Mouse (Mus musculus) stomach, embryonic 15.5 days (tissue): Measurements from ENCODE around the gene Grm6. TPM values are rescaled to one million over a fixed set of nuclear protein-coding genes. Genes with fewer than 3 reads are reported as not detected.

Experiments used
- ATAC-seq: fragments of 200-750 bp; cut with Nextera tagmentation; 2 replicates; pipeline ENCODE4 v1.8.0; 2017; ENCODE audit warnings: low read depth, moderate number of reproducible peaks, moderate TSS enrichment; ENCODE audit not compliant: insufficient read depth, low FRiP score
- H3K27ac ChIP-seq: fragments of 300-500 bp; sonication (generic); 2 replicates; pipeline ENCODE4 v1.5.1; 2015; ENCODE audit warnings: mild to moderate bottlenecking, inconsistent platforms
- H3K27me3 ChIP-seq: fragments of 300-500 bp; sonication (generic); replicated peaks from 2 replicates; pipeline ENCODE4 v1.6.1; 2015; ENCODE audit warnings: inconsistent platforms
- H3K36me3 ChIP-seq: fragments of 300-500 bp; sonication (generic); 2 replicates; pipeline ENCODE4 v1.6.1; 2015; ENCODE audit warnings: inconsistent platforms
- H3K4me1 ChIP-seq: fragments of 300-500 bp; sonication (generic); 2 replicates; pipeline ENCODE4 v1.6.1; 2015; ENCODE audit warnings: inconsistent platforms
- H3K4me2 ChIP-seq: fragments of 300-500 bp; sonication (generic); 2 replicates; pipeline ENCODE4 v1.6.1; 2015; ENCODE audit warnings: mild to moderate bottlenecking, inconsistent platforms
- H3K4me3 ChIP-seq: fragments of 300-500 bp; sonication (generic); replicated peaks from 2 replicates; pipeline ENCODE4 v1.5.1; 2015; ENCODE audit warnings: inconsistent platforms
- H3K9ac ChIP-seq: fragments of 300-500 bp; sonication (generic); 2 replicates; pipeline ENCODE4 v1.6.1; 2015; ENCODE audit warnings: inconsistent platforms
- H3K9me3 ChIP-seq: fragments of 300-500 bp; sonication (generic); 2 replicates; pipeline ENCODE4 v1.6.1; 2016; ENCODE audit warnings: inconsistent platforms
- WGBS: fragments of 180-500 bp; shearing (Covaris S2); methylation state at CpG from one replicate; pipeline ENCODE4 v1.1.7; 2015; 5-methylcytosine and 5-hydroxymethylcytosine counted together
- polyA plus RNA-seq: library from polyadenylated mRNA; unstranded; fragments of >200 nt; fragmentation: Nextera tagmentation; extraction: Ambion mirVana; gene quantifications from 2 replicates; pipeline ENCODE4 v1.2.1, GENCODE M21; 2015

Gene Grm6
- polyA plus RNA-seq: 0.09 and 0.18 TPM in 2 replicates

DNA sequence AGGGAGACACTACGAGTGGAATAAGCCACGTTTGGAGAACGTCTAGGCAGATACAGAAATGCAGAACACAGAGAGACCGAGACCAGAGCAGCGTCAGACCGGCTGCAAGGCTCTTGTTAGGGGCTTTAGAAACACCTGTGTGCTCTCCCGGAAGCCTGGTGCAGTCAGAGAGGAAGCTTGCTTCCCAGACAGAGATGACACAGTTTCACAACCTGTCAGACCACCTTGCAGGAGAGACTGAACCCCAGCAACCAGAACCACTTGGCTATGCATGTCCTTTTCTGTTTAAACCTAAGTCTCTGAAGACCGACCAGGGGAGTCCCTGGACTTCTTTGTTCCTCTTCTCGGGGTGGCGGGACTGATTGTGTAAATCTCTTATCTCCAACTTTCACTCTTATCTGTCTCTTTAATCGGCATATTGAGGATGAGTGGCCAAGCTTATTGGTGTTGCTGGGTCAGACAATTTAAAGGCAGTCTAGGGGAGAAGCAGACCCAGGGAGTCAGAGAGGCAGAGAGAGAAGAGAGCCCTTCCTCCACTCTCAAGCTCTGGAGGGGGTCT, at the start of gene Grm6:
Gene Grm6 (plus strand): TSS at position 509 of the 559 bp plus-strand sequence.
- Histone ChIP-seq H3K27me3 (peaks cover 59% of the 10 kb centered on the region), H3K9ac (peak within 1 kb of the TSS; percentile 12; the same call in 1 of the 2 replicates), H3K9me3 (no peaks in the 10 kb centered on the region), H3K4me2 (peak within 1 kb of the TSS; percentile 78), H3K36me3 (no peaks in the 10 kb centered on the region), H3K4me1 (peaks cover 12% of the 10 kb centered on the region), H3K27ac (no peak within 1 kb of the TSS), H3K4me3 (peak within 1 kb of the TSS; percentile 38)
- no peak for ATAC-seq
- 2% methylated on average over 11 of the region's 11 CpGs for WGBS

GRCm38 (mm10) chr11:50814233-50814632, 36.3 kb upstream of the Grm6 start:
- Histone ChIP-seq H3K27ac (no peak overlapping the region), H3K9ac (no peak overlapping the region), H3K9me3 (no peaks in the 10 kb centered on the region; the same call in 1 of the 2 replicates), H3K4me1 (no peaks in the 10 kb centered on the region), H3K36me3 (peaks cover 55% of the 10 kb centered on the region), H3K4me2 (no peak overlapping the region), H3K4me3 (no peak overlapping the region), H3K27me3 (no peaks in the 10 kb centered on the region)
- no peak for ATAC-seq
- WGBS: 92% methylated on average over 4 of the region's 4 CpGs

GRCm38 (mm10) chr11:50826214-50826613, 24.3 kb upstream of the Grm6 start:
- Histone ChIP-seq H3K4me1 (0 out of 2 replicates have a peak, but pooled peaks cover 4% of the 10 kb centered on the region), H3K4me3 (peak overlapping the region; percentile 93), H3K4me2 (peak overlapping the region; percentile 59), H3K9me3 (no peaks in the 10 kb centered on the region), H3K27ac (no peak overlapping the region), H3K9ac (no peak overlapping the region), H3K27me3 (no peaks in the 10 kb centered on the region), H3K36me3 (peaks cover 18% of the 10 kb centered on the region; the same call in 1 of the 2 replicates)
- WGBS: 42% methylated on average over 2 of the region's 2 CpGs
- ATAC-seq: no peak

DNA sequence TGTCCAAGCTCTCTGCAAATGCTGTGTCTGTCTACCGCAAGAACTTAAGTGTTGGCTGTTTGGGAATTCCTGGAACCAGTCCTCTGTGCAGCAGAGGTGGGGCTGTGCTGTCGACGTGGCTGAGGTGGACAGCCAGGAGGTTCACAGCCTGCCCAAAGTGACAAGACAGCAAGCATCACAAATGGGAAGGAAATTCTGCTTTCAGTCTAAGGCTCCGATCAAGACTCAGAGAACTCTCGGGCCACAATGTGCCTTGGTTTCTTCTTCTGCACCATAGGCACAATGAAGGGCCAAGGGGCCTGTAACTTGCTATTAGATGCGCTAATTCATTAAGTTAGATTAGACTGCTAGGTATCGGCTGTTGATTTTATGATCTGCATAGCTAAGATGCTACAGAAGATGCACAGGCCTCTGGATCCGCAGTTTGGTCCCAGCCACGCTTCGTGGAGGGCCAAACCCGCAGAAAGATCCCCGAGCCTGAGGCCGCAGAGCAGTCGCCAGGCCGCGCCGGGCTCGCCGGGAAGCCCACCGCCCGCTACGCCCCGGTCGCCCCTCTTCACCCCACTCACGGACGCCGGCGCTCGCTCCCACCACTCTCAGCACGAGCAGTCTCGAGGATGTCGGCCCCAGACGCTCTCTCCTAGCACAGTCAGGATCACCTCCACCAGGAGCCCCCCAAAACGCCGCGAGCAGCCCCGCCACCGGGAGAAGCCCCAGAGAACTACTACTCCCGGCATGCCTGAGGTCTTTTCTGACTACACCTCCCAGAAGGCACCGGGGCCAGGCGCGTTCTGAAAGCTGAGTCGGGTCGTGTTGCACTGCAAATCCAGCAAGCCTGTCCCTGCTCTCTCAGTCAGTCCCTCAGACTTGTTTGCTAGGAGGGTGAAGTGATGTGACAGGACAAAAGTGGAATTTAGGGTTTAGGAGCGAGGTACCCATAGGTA, 23.2 kb upstream of the Grm6 start, which contains the start of gene Zfp354c:
Gene Zfp354c (minus strand): TSS at position 715 of the 944 bp plus-strand sequence.
- ATAC-seq: peak; percentile 95
- Histone ChIP-seq H3K27me3 (no peaks in the 10 kb centered on the region), H3K27ac (peak within 1 kb of the TSS; percentile 61; the same call in 1 of the 2 replicates), H3K36me3 (peaks cover 14% of the 10 kb centered on the region; the same call in 1 of the 2 replicates), H3K9me3 (no peaks in the 10 kb centered on the region), H3K9ac (peak within 1 kb of the TSS; percentile 68), H3K4me3 (peak within 1 kb of the TSS; percentile 93), H3K4me2 (peak within 1 kb of the TSS; percentile 59), H3K4me1 (0 out of 2 replicates have a peak, but pooled peaks cover 4% of the 10 kb centered on the region)
- 1% methylated on average over 45 of the region's 45 CpGs for WGBS

DNA sequence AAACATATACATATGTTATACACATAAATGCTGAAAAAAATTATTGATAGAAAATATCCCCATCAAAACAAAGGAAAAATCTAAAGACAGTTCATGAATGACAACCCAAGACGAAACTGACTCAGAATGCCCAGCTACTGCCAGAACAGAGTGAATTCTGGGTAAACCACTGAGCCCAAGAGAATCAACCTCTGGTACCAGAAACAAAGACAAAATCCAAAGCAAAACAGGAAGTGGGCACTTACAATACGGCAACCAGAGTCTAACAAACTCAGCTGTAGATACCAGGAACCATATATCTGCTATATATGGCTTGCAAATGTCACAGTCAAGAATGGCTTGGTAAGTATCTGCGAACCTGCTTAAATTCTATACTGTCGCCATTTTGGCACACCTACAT, 14.8 kb upstream of the Grm6 start:
- Histone ChIP-seq H3K9ac (no peak overlapping the region), H3K9me3 (peaks cover 4% of the 10 kb centered on the region; the same call in 1 of the 2 replicates)
- WGBS: 83% methylated on average over 4 of the region's 4 CpGs

DNA sequence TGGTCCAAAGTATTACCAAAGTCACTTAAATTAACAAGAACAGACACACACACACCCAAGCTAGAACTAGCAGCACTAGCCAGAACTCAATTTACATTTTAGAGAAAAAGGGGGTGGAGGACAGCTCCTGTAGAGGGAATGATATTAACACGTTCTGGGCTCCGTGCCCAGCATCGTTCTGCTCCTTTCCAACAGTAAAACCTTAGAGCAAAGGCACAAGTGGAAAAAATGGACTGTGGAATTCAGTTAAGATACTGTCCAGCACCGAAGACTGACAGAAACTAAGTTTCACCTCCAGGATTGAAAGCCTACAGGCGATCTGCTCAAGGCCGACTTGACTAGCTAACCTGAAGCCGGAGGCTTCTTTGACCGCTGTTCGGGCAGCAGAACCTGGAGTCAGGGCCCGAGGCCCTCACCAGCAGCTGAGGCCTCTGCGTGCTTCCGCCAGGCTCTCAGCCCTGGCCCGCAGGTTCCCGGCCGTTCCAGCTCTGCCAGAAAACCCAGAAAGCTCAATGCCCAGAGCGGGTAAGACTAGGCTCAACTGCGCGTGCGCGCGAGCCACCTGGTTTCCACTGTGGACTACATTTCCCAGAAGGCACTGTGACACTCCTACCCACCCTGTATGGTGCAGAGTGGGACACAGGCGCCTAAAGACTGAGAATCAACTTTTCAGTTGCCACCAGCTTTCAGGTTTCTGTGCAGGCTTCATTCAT, 9.3 kb upstream of the Grm6 start, which contains the start of gene Zfp879:
Gene Zfp879 (minus strand): TSS at position 530 of the 713 bp plus-strand sequence.
- Histone ChIP-seq H3K4me3 (peak within 1 kb of the TSS; percentile 41), H3K9me3 (no peaks in the 10 kb centered on the region), H3K4me1 (peaks cover 11% of the 10 kb centered on the region), H3K27me3 (no peaks in the 10 kb centered on the region), H3K4me2 (peak within 1 kb of the TSS; percentile 61), H3K36me3 (no peaks in the 10 kb centered on the region), H3K27ac (peak within 1 kb of the TSS; percentile 91), H3K9ac (peak within 1 kb of the TSS; percentile 27; the same call in 1 of the 2 replicates)
- peak; percentile 95 for ATAC-seq
- 11% methylated on average over 22 of the region's 22 CpGs for WGBS

More for the DNA sequence above, 14.8 kb upstream of the Grm6 start:
- no peak for ATAC-seq
- H3K27me3 ChIP-seq: no peaks in the 10 kb centered on the region
- peaks cover 10% of the 10 kb centered on the region; the same call in 1 of the 2 replicates for H3K36me3 ChIP-seq
- H3K27ac ChIP-seq: no peak overlapping the region
- H3K4me1 ChIP-seq: peaks cover 7% of the 10 kb centered on the region
- H3K4me2 ChIP-seq: no peak overlapping the region
- no peak overlapping the region for H3K4me3 ChIP-seq

DNA sequence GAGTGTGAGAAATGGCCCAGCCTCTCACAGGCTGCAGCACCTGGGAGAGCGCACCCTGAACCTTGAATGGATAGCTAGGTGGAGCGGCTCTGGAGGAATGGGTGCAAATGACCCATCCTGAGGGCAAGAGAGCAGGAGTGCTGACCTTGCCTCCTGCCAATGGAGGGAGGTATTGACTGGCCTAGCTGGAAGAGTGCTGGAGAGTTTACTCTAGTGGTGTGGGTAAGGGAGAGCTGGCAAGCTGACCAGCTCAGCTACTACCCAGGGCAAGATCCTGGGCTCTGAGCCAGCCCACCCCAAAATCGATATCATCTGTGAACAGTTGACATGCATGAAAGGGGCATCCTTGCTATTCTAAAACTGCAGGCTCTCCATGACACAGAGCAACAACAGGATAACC, 4.5 kb upstream of the Grm6 start:
- Histone ChIP-seq H3K9ac (no peak overlapping the region), H3K36me3 (no peaks in the 10 kb centered on the region), H3K9me3 (no peaks in the 10 kb centered on the region), H3K4me3 (no peak overlapping the region), H3K4me2 (no peak overlapping the region), H3K27me3 (peaks cover 35% of the 10 kb centered on the region), H3K4me1 (peaks cover 7% of the 10 kb centered on the region), H3K27ac (no peak overlapping the region)
- 83% methylated on average over 3 of the region's 3 CpGs for WGBS
- no peak for ATAC-seq

DNA sequence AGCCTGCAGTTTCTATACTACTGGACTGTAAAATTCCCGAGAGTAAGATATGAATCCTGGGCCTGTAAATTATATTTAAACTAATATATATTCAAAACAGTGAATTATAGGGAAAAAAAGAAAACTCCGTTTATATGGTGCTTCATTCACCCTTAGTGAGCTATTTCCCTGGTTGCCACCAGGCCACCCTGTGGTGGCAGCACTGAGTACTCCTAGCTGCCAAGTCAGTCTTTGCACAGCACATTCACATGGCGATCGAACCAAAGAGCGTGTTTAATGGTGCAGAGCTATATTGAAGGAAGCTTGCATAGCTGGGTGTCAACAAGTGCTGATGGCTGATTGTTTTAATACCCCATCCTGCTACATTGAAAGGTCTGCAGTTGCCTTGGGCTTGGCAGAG, 3.4 kb upstream of the Grm6 start:
- no peaks in the 10 kb centered on the region for H3K36me3 ChIP-seq
- no peak overlapping the region for H3K4me3 ChIP-seq
- no peaks in the 10 kb centered on the region for H3K9me3 ChIP-seq
- peaks cover 12% of the 10 kb centered on the region for H3K4me1 ChIP-seq
- WGBS: 74% methylated on average over 5 of the region's 5 CpGs
- no peak overlapping the region for H3K27ac ChIP-seq
- H3K9ac ChIP-seq: no peak overlapping the region
- no peak for ATAC-seq
- H3K27me3 ChIP-seq: peaks cover 46% of the 10 kb centered on the region
- H3K4me2 ChIP-seq: no peak overlapping the region

- no peaks in the 10 kb centered on the region for H3K36me3 ChIP-seq
- ATAC-seq: no peak
- H3K9me3 ChIP-seq: no peaks in the 10 kb centered on the region
- no peak overlapping the region for H3K27ac ChIP-seq
- peaks cover 59% of the 10 kb centered on the region for H3K27me3 ChIP-seq
- no peak overlapping the region for H3K4me2 ChIP-seq
- H3K4me3 ChIP-seq: no peak overlapping the region
- peaks cover 12% of the 10 kb centered on the region for H3K4me1 ChIP-seq
- 26% methylated on average over 3 of the region's 3 CpGs for WGBS
- no peak overlapping the region for H3K9ac ChIP-seq
Observed at GRCm38 (mm10) chr11:50848520-50849137, 1.9 kb upstream of the Grm6 start.

- no peak overlapping the region for H3K4me2 ChIP-seq
- H3K36me3 ChIP-seq: no peaks in the 10 kb centered on the region
- WGBS: 1% methylated on average over 10 of the region's 10 CpGs
- H3K27me3 ChIP-seq: peaks cover 59% of the 10 kb centered on the region
- H3K9me3 ChIP-seq: no peaks in the 10 kb centered on the region
- ATAC-seq: no peak
- H3K9ac ChIP-seq: no peak overlapping the region
- H3K27ac ChIP-seq: no peak overlapping the region
- peak overlapping the region; percentile 17; the same call in 1 of the 2 replicates for H3K4me3 ChIP-seq
- peaks cover 12% of the 10 kb centered on the region for H3K4me1 ChIP-seq
Observed at GRCm38 (mm10) chr11:50849310-50849709, 1.2 kb upstream of the Grm6 start.
